Mouse (Mus musculus) cortical plate, adult 2 months (tissue): ENCODE measurements around the gene Atp2a1.

Experiments
- CTCF ChIP-seq: fragments of 200-500 bp; IDR thresholded peaks from 2 replicates; pipeline ENCODE4 v1.5.1; 2011; ENCODE audit warnings: mild to moderate bottlenecking, control low read depth, low read length; ENCODE audit not compliant: insufficient read depth; ENCODE audit errors: extremely low read depth
- POLR2A ChIP-seq: fragments of 200-500 bp; IDR thresholded peaks from 2 replicates; pipeline ENCODE4 v1.6.1; 2011; ENCODE audit warnings: mild to moderate bottlenecking, low read length, control low read depth; ENCODE audit not compliant: insufficient read depth; ENCODE audit errors: extremely low read depth

DNA sequence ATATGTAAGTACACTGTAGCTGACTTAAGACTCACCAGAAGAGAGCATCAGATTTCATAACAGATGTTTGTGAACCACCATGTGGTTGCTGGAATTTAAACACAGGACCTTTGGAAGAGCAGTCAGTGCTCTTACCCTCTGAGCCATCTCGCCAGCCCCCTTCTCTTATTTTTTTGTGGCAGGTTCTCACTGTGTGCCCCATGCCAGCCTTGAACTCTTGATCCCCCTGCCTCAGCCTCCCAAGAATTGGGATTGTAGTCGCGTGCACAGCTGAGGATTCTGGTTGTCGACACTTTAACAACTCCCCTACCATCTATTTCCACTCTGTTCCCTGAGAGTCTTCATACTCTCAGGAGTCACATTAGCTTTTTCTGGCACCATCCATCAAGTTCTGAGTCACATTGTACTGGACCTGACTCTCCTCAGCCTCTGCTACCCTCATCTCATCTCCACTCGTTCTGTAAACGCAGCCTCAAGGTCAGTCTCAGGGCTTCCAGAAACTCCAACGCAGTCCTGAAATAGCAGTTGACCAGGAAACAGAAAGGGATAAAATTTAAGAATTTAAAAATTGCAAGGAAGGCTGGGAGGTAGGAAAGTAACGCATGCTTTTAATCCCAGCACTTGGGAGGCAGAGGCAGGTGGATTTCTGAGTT is 44.3 kb upstream of the Atp2a1 start:
- TF ChIP-seq CTCF (no peak), POLR2A (no peak)
